ENCODE assay signal across 8 mouse cellular contexts in the genomic region with DNA sequence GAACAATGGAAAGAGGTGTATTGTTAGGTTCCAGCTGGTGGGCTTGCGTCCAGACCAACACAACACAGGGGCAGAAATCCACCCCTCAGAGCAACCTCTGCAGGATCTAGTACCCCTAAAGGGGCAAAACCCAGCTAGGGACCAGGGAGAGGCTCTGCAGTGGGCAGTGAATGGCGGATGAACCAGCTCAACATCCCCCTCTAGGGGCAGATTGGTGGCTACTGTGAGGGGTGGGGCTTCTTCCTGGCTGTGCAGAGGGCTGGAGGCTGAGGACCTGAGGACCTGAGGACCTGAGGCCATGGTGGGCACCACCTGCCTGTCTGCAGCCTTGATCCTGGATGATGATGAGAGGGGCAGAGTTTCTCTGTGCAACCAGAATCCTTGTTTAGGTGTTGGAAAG. TPM values are rescaled to one million over a fixed set of nuclear protein-coding genes. Genes with fewer than 3 reads are reported as not detected.
DNase-seq lines count a peak whose midpoint lies in the region; TF ChIP-seq lines count a peak whose summit lies in the region.
"Had no signal": no experiment of that assay in that cellular context is flagged by ENCODE, and none has a peak within 500 bp of the region (broad histone marks: within the 10 kb centered on the region; RNA-seq: fewer than 3 reads in every experiment).

No protein-coding gene starts in this region.

- no peaks in the 10 kb centered on the region for H3K4me1 ChIP-seq in embryonic facial prominence, embryonic 10.5 days
- H3K4me1 ChIP-seq in small intestine, adult 2 months (ENCODE audit: control insufficient read depth, insufficient read depth, insufficient read length, low read length) = no peaks in the 10 kb centered on the region

- DNase-seq in left cerebral cortex, adult 2 months (ENCODE audit: extremely low spot score in 1 of 2, low spot score in 2 of 2) = no peak
- DNase-seq in left cerebral cortex, adult 18-20 months (ENCODE audit: low spot score in 2 of 2) = no peak
- DNase-seq in NIH3T3 (ENCODE audit: low read depth) = peak; percentile 28
- DNase-seq in embryonic facial prominence, embryonic 10.5 days (ENCODE audit: low spot score) = peak; percentile 38
- DNase-seq in layer of hippocampus, adult 9-10 months (ENCODE audit: low spot score) = no peak
- no peak for DNase-seq in layer of hippocampus, adult 8-10 months (ENCODE audit: low spot score in 2 of 2)

- H3K9me3 ChIP-seq in embryonic facial prominence, embryonic 10.5 days = no peaks in the 10 kb centered on the region
- H3K9me3 ChIP-seq: neural tube, embryonic 13.5 days had no signal

- 37% methylated on average over 2 of the region's 2 CpGs for WGBS in embryonic facial prominence, embryonic 10.5 days
- WGBS in small intestine, adult 2 months = 35% methylated on average over 2 of the region's 2 CpGs

- TF ChIP-seq CTCF in left cerebral cortex, adult 2 months (IDR thresholded peaks at IDR 0.05) = peak; percentile 9
- peak; percentile 24; the same call in 1 of the 2 replicates for TF ChIP-seq CTCF in small intestine, adult 2 months (IDR thresholded peaks at IDR 0.05; ENCODE audit: extremely low read depth, insufficient read length, insufficient replicate concordance, low read depth, low read length)

- intact Hi-C loops in left cerebral cortex, adult 2 months (cut with DNase I) = no loop called here

- no peak overlapping the region for H3K4me3 ChIP-seq in left cerebral cortex, adult 2 months
- H3K4me3 ChIP-seq in embryonic facial prominence, embryonic 10.5 days = no peak overlapping the region
- no peak overlapping the region for H3K4me3 ChIP-seq in small intestine, adult 2 months (ENCODE audit: low read depth, low read length)
- H3K4me3 ChIP-seq: neural tube, embryonic 13.5 days had no signal

- H3K27me3 ChIP-seq in embryonic facial prominence, embryonic 10.5 days (replicated peaks; ENCODE audit: low read depth, poor library complexity, severe bottlenecking) = no peaks in the 10 kb centered on the region
- H3K27me3 ChIP-seq in small intestine, adult 2 months (ENCODE audit: control insufficient read depth, insufficient read depth, low read length) = no peaks in the 10 kb centered on the region

- peaks cover 11% of the 10 kb centered on the region for H3K36me3 ChIP-seq in embryonic facial prominence, embryonic 10.5 days (replicated peaks)
- H3K36me3 ChIP-seq in small intestine, adult 2 months (ENCODE audit: control insufficient read depth, insufficient read depth, low read length) = no peaks in the 10 kb centered on the region
- H3K36me3 ChIP-seq: neural tube, embryonic 13.5 days had no signal

- no peak overlapping the region for H3K27ac ChIP-seq in left cerebral cortex, adult 2 months
- H3K27ac ChIP-seq in embryonic facial prominence, embryonic 10.5 days (replicated peaks) = no peak overlapping the region
- no peak overlapping the region for H3K27ac ChIP-seq in small intestine, adult 2 months (ENCODE audit: insufficient read depth, low read depth, low read length)
- H3K27ac ChIP-seq: neural tube, embryonic 13.5 days had no signal

- no peak for TF ChIP-seq POLR2A in small intestine, adult 2 months (IDR thresholded peaks at IDR 0.05; ENCODE audit: low read depth, low read length)

RNA-seq across cellular contexts. Expression of gene Fam53a, which starts 35.8 kb away (rescaled TPM):
- 10 to 100 TPM; 25.2 to 26.1 TPM for total RNA-seq in left cerebral cortex, adult 2 months (2021)
- 10 to 100 TPM; 21.8 to 24.2 TPM for total RNA-seq in left cerebral cortex, adult 18-20 months (2021)
- 78.2 and 79.9 TPM in 2 replicates for polyA plus RNA-seq in embryonic facial prominence, embryonic 10.5 days (2016; fragmentation: Nextera tagmentation; extraction: Ambion mirVana)
- polyA plus RNA-seq in small intestine, adult 2 months (2012; rRNA removed) = 58.1 and 60.2 TPM in 2 replicates
- total RNA-seq in layer of hippocampus, adult 8-10 months (2022) = 10 to 100 TPM; 23.1 to 28.3 (median 24.0) TPM

RNA-seq across cellular contexts. Expression of gene Gm9903, which starts 36.1 kb away (rescaled TPM):
- total RNA-seq in left cerebral cortex, adult 2 months (2021) = under 1 TPM; 0.70 to 0.77 TPM
- total RNA-seq in left cerebral cortex, adult 18-20 months (2021) = 1 to 10 TPM in 1 of 2 experiments, under 1 TPM in 1; 0.67 to 1.1 TPM
- 0.30 and 0.32 TPM in 2 replicates for polyA plus RNA-seq in embryonic facial prominence, embryonic 10.5 days (2016; fragmentation: Nextera tagmentation; extraction: Ambion mirVana)
- polyA plus RNA-seq in small intestine, adult 2 months (2012; rRNA removed) = 0.14 and 0.27 TPM in 2 replicates
- total RNA-seq in layer of hippocampus, adult 8-10 months (2022) = 1 to 10 TPM in 2 of 4 experiments, under 1 TPM in 2; 0.61 to 1.1 (median 0.89) TPM

RNA-seq across cellular contexts. Expression of gene Slbp, which starts 58.8 kb away (rescaled TPM):
- total RNA-seq in left cerebral cortex, adult 2 months (2021) = 10 to 100 TPM; 24.4 to 25.7 TPM
- 10 to 100 TPM; 26.1 to 28.3 TPM for total RNA-seq in left cerebral cortex, adult 18-20 months (2021)
- 313 and 322 TPM in 2 replicates for polyA plus RNA-seq in embryonic facial prominence, embryonic 10.5 days (2016; fragmentation: Nextera tagmentation; extraction: Ambion mirVana)
- 16.7 and 25.4 TPM in 2 replicates for polyA plus RNA-seq in small intestine, adult 2 months (2012; rRNA removed)
- 10 to 100 TPM; 18.1 to 28.3 (median 23.1) TPM for total RNA-seq in layer of hippocampus, adult 8-10 months (2022)

Comparison
In these comparisons a context has a peak if more than half of its experiments do, and no peak if none do; other contexts are left out.
1. DNase-seq: peak in NIH3T3 (single experiment) and embryonic facial prominence, embryonic 10.5 days (single experiment); none in left cerebral cortex, adult 2 months (0 of 2), left cerebral cortex, adult 18-20 months (0 of 2), layer of hippocampus, adult 9-10 months (single experiment) and layer of hippocampus, adult 8-10 months (0 of 2).